Mouse (Mus musculus) lung, postnatal 4 days (tissue): Measurements from ENCODE around the gene Avl9.

ENCODE experiments used
- DNase-seq, 2 experiments: peaks; one replicate each; pipeline ENCODE4 v3.0.0; 2021

Gene Avl9

DNA sequence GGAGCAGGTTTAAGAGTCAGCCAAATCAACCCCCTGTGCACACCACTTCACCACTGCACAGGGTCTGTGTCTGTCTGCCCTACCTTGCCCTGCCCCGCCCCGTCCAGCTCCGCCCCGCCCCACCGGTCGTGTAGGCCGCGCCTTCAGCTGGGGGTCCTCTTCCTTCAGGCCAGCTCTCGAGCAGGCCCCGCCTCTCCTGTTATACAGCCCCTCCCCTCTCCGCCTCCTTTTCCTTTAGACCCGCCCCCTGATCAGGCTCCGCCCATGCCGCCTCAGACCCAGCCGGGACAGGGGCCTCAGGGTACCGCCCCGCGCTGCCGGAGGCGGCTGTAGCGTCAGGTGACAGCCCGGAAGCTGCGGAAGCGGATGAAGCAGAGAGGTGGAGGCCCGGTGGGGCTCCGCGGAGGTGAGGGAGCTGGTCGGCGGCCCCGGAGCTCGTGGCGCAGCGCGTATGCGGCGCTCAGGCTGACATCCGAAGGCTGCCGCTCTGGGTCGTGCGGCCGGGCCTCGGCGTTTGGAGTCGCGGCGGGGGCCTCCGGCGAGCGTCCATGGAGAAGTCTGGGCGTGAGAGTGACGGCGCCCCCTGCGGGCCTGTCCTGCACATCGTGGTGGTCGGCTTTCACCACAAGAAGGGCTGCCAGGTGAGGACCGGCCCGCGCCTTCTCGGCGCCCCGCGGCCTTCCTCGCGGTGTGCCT lies at the start of gene Avl9:
Avl9 (plus strand) TSS at position 326 of the 696 bp plus-strand sequence.
- peak; percentile 99 for DNase-seq

DNA sequence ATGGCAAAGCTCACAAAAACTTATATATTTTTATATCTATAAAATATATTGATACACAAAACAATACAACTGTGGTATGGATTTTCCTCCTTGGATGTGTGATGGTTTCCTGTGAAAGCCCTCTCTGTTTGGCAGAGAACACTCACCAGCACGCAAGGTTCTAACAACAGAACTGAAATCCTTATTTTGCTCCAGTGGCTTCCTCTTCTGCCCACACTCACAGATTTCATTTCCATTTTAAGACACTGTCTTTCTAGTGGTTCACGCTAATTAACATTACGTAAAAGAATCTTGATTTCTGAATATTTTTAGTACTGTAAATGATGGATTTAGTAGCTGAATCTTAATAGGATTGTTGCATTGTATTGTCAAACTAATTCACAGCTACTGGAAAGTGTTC lies 26.5 kb upstream of the Avl9 start:
- DNase-seq: no peak

DNA sequence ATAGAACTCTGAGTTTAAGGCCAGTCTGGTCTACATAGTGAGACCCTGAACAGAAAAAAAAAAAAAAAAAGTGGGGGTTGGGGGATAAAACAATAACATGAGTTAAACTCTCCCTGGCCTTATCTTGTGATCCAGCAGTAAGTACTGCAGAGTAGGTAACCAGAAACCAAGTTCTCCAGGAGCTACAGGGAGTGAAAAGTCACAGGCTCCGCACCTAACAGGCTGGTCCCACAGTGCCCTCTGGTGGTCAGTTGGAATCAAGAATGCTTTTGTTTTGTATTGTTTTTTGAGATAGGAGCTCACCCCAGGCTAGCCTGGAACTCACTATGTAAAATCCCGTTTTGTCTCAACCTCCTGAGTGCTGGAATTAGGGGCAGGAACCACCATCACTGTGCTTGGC lies 23.5 kb upstream of the Avl9 start:
- DNase-seq: peak; percentile 31 to 74

DNA sequence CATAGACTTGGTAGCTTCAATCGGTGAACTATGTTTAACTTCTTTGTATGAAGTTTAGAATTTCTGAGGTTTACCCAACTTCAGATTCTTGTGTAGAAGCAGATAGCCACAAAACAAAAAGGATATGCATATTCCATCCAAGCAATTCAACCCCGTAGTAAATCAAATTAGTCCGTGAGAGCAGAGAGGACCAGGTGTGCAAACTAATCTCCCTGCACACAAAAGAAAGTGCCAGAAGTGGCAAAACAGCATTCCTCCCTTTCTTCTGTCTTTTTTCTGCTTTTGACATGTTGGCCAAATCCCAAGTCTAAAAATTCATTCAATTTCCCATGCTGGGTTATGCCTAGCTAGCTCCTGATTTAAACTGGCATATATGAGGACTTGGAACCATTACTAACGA lies 22.3 kb upstream of the Avl9 start:
- no peak for DNase-seq

DNA sequence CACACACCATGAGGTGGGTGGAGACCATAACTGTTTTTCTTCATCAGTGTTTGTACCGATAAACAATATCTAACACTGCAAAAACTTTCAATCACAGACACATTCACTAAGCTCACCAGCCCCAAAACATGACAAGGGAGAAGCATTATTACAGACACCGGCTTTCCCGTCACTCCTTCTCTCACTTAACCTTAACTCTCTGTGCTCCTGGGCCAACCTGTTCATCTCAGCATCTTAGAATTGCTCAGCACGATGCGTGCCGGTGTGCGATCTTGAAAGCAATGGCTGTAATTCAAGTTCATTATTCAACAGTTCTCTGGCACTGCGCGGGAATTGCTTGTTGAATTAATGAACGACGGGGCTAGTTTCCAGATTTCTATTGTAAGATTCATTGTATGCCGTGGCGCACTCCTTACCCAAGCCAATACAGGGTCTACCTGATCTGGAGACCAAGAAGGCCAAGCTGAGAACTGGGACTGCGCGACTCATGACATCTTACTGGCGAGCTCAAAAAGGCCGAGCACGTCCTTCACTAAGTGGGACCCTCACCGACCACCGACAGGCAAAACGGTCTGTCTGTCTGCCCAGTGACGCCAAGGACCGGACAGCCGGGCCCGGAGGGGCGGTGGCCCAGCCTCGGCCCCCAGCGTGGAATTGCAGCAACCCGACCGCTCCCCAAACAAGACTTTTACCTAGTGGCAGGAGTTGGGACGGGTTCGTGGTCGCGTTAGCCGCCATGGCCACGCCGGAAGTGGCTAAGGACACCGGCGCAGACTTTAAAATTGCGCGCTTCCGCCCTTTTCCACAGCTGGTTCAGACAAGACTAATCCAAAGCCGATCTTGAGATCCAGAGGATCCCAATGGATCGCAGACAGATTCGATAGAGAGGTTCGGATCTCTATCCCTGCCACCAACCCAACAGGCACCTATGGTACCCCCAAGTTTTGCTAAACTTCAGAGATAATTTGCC lies 10.5 kb upstream of the Avl9 start, which contains the start of gene Lsm5:
Lsm5 (minus strand) TSS at position 780 of the 970 bp plus-strand sequence.
- DNase-seq: peak; percentile 87 to 90

DNA sequence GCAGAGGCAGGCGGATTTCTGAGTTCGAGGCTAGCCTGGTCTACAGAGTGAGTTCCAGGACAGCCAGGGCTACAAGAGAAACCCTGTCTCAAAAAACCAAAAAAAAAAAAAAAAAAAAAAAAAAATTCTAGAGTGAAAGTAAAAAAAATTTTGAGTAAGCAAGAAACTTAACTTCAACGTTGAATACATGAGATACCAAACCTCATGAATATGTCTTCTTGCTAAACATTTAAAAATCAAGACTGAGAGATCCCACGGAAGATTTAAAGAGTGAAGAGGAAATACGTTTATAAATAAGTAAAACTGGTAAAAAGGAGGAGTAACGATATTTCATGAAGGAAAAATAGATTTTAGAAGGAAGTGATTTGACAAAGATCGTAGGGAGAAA lies 519 bp upstream of the Avl9 start:
- DNase-seq: no peak

DNA sequence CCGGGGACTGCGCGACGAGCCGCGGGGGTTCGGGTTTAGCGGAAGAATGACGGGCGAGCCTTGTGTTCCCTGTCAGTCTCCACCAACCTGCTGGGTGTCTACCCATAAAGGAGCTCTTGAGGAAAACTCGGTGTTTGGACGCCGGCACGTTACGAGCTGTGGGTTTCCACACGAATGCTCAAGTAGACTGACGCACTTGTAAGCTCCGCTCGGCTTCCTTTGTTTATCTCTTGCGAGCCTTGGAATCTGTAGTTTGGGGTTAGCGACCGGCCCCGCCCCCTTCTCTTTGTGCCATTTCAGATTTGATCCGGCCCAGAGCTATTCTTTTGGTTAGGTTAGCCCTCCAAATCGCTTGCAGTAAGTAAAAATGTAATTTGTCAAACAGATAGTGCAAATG lies 569 bp downstream of the Avl9 start:
- DNase-seq: no peak

DNA sequence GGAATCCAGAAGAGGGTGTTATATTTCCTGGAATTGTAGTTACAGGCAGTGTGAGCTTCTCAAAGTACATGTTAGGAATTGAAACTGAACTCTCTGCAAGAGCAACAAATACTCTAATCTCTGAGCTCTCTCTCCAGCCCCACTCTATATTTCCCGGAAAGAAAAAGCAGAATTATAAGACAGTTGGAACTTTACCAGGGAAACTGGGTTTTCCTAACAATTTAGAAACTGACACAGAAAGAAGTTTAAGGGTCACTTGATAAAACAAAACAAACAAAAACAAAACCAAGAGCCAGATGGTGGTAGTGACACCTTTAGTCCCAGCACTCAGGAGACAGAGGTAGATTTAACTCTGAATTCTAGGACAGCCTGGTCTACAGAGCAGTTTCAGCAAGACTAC lies 4.4 kb downstream of the Avl9 start:
- DNase-seq: no peak

DNA sequence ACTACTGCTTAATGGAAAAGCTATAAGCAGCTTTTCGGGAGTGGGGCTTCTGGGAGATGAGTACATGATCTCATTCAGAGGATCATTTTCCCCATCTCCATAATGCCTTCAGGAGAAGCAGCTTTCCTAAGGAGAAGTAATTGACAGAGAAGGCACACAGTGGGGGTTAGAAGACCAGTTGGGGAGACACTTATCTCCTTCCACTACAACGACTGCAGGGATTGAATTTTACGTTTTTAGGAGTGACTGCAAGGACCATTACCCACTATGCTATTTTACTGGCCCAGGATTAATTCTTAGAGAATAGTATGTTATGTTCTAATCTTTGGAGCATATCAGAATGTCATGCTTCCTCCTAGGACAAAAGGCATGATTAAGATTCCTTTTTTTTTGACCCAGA lies 6.2 kb downstream of the Avl9 start:
- no peak for DNase-seq

DNA sequence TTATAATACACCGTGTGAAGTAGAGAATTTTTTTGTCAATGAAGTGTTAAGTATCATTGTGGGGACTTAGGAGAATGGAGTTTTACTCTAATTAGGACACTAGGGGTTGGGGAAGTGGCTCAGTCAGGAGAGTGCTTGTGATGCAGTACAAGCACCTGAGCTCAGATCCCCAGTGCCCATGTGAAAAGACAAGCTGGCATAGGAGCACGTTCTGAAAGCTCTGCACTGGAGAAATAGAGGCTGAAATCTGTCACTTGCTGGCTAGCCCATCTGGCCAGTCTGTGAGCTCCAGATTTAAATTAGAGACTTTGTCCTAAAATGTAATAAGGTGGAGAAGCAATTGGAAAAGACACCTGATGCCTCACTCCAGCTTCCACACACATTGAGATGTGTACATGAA lies 17.8 kb downstream of the Avl9 start:
- no peak for DNase-seq

DNA sequence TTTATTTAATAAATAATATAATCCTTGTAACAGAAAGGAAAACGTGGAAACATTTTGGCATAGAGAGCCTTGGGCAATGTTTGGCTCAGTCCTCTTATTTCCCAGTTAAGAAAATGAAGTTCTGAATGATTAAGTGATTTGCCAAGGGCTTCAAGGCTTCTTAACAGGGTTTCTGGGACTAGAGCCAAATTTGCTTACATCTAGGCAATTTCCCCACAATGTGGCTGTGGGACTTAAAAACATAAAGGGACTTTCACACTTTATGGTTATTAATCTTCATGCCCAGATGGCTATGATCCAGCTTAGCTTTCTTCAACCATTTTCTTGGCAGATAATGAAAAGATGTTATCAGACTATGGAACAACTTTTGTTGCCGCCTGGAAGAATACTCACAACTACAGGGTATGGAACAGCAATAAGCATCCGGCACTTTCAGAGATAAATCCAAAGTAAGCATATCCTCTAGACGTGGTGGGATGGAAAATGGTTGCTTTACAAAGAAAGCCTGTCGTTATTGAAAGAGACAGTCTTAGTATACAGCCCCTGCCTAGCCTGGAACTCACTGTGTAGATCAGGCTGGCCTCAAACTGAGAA lies 31.3 kb downstream of the Avl9 start:
- no peak for DNase-seq

DNA sequence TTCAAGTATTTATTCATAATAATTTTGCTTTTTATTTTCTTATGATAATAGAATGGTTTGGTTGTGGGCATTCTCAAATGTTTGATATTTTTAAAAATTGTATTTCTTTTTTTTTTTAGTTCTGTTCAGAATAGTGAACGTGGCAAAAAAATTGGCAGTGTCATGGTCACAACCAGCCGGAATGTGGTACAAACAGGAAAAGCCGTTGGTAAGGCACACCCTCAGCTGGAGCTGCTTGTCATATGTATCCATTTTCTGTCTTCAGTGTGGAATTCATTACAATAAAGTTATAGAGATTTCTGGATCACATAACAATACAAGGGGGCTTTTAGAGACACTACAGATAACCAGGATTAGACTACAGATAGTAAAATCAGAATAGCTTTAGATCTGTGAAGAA lies 39.0 kb downstream of the Avl9 start:
- DNase-seq: no peak

DNA sequence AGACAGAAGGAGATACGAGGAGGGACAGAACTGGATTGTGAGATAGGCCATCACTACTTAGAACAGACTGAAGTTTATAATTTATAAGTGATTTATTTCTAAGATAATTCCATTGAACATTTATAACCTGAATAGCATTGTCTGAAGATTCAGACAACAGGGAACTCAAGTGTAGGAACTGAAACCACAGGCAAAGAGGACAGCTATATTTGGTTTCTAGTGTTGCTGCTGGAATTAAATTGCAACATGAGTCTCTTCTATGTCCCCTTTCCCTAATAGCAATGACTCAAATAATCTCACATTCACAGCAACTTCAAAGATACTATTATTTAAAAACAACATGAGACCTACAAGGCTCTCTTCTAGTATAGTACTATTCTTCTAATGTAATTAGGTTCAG lies 41.4 kb downstream of the Avl9 start:
- DNase-seq: no peak

DNA sequence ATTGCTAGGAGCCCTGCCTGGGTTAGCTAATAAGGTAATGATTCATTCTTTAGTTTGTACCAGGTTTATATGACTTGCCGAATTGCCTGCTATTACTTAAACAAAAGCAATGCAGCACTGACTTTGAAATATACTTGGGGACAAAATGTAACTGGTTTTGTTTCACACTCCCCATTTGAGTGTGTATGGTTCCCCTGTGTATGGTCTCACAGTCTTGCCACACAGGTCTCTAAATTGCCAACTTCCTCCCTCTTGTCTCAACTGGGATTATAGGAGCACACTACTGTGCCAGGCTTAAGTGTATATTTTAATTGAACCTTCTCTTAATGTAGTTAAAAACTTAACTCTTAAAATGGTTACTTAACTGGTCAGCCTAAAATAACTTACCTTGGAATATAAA lies 44.6 kb downstream of the Avl9 start:
- no peak for DNase-seq

DNA sequence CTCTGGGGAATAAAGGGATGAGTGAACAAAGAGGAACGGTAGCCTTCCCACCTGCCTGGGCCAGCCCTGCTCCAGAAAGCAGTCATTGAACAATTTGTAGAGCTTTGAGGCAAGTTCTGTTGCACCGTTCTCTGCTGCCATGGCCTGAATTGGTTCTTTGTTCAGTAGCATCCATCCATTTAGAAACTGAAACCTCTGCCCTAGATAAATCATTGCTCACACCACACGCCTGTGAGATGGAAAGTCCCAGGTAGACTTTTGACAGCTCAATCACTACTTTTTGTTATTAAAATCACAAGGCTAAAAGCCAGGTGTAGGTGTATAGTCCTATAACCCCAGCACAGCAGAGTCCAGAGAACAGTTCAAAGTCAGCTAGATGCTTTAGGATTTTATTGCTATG lies 50.6 kb downstream of the Avl9 start:
- DNase-seq: no peak

DNA sequence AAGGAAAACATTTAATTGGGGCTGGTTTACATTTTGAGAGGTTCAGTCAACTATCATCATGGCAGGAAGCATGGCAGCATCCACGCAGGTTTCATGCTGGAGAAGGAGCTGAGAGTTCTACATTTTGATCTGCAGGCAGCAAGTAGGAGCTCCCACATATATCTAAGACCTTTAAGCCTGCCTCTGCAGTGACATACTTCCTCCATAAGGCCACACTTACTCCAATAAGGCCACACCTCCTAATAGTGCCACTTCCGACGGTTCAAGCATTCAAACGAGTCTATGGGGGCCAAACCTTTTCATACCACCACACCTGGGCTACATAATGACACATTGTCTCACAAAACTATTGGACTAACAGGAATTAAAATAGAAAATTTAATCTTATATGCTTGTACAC lies 51.0 kb downstream of the Avl9 start:
- DNase-seq: no peak

DNA sequence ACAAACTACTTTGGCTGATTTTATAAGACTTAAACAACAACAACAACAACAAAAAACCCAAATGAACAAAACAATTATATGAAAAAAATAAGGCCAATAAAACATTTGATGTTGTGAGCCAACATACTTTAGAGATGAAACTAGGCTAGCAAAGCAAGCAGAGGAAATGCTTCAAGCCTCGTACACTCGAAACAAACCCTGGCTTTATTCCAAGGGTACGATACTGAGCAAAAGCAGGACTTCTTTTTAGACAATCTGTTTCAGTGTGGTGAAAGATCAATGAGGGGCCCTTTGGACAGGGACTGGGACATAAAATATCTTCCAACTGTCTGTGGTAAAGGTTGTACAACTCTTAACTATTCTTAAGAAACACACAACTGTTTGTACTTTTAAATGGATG lies 61.1 kb downstream of the Avl9 start:
- DNase-seq: no peak

DNA sequence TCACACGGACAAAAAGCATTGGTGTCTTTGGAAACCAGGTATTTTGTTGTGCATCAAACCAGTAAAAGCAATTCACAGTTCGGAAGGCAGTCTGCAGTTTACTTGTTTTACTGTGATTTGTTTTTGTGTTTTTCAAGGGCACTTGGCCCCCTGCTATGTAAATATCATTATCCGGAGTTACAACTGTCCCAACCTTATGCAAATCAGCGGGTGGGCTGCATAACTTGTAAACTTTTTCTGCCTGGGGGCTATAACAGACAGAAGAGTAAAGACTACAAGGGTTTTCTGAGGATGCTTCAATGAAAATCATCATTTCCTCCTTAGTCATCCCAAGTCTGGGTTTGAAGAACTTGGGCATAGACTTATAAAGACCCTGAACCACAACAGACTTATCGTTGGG lies 64.9 kb downstream of the Avl9 start:
- DNase-seq: no peak

DNA sequence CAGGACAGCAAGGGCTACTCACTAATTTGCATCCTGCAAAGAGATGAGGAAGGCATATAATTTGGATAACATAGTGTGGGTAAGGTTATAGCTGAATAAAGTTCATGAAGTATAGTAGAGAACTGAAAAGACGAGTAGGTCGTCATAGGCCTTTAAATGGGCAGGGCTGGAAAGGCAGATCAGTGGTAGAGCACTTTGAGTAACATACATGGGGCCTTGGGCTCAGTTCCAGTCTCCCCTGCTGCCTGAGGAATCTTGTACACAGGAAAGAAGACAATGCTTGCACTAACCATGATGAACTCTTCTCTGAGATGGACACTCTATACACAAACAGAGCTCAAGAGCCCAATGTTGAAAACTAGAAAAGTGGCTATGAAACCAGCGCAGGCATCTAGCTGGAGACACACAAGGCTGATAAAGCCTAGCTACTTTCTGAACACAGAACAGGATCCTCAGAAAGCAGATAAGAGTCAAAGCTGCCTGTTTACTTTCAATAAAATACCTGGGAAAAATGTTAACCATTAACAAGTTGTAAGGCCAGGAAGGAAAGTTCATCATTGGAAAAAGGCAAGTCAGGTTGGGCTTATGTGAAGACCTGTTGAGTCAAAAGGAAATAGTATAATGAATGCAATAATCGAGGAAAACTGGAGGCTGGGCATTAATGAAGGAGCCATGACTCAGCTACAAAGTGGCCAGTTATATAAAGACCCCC lies 69.0 kb downstream of the Avl9 start:
- no peak for DNase-seq

DNA sequence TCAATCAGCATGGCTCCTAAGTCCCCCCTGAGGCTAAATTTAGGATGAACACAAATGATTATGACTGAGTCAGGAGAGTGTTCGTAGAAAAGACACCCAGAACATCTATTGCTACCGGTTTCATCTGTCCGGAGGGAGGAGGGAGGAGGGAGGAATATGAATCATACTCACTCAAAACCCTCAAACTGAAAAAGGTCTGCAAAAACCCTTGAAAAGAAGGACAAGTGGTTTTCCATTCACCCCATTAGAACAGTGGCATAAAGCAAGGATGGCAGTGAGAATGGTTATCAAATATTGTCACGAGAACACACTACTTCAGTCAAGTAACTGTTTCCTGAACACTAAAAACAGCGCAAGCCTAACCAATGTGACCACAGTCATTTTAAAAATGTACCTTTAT lies 70.4 kb downstream of the Avl9 start:
- DNase-seq: no peak

DNA sequence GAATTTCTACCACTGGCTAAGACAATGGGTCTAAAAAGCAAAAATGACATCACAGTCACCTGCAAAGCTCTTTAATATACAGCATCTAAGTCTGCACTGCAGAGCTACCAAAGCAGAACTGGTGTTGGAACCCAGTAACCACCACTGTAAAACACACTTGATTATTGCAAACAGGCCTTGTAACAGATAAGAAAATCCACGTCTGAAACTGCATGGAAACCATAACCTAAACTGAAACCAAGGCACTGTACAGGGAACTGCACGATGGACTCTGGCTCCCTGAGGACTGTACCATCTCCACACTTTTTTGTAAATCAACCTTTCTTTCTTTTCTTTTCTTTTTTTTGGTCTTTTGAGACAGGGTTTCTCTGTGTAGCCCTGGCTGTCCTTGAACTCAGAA lies 73.0 kb downstream of the Avl9 start:
- no peak for DNase-seq

DNA sequence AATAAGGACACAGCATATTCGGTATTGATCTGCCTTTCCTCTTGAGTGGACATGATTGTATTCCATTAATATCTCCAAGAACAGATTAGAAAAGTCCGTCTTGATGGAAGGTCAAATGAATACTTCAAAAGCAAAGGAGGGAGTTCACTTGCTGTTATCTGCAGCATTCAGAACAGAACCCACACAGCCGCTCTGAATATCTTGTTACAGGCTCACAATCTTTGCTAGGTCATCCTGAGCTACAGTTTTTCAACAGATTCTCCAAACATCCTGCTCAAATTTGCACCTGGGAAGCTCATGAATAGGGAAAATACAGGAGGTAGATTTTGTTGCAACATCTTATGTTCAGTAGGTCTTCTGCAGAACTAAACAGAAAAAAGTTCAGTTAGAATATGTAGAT lies 74.6 kb downstream of the Avl9 start:
- DNase-seq: no peak

DNA sequence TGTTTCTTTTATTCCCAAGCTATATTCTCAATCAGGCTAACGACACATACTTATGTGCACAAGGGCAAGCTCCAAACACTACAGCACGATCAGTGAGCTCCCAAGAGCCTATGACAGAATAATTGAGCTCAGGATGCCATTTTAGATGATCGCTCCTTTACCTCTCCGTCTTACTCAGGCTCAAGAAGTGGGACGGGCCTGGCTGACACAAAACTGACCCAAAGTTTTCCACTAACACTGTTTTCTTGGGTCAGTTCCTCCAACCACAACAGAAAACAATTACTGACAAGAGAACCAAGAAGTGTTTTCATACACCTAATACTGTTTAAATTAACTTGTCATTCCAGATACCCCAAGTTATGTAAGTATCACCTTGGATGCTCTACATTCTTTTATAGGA lies 80.1 kb downstream of the Avl9 start:
- no peak for DNase-seq
